Mouse (Mus musculus) heart, embryonic 14.5 days (tissue): ENCODE measurements around the gene Grip1. TPM values are rescaled to one million over a fixed set of nuclear protein-coding genes. Genes with fewer than 3 reads are reported as not detected.

Experiments used
- ATAC-seq: fragments of 200-750 bp; cut with Nextera tagmentation; 2 replicates; pipeline ENCODE4 v1.8.0; 2017; ENCODE audit warnings: low read depth, moderate TSS enrichment; ENCODE audit not compliant: insufficient number of reproducible peaks, insufficient read depth, low FRiP score
- H3K27ac ChIP-seq, 2 experiments: fragments of 200-500 bp in 1 of 2; fragments of 300-500 bp in 1 of 2; sonication (generic) in 1 of 2; replicated peaks in 1 of 2; 2 replicates each; pipeline ENCODE4 v1.5.1; 2012 to 2014; ENCODE audit warnings: low read depth in 2 of 2, low read length in 2 of 2, control low read depth in 1 of 2, mild to moderate bottlenecking in 1 of 2, mixed read lengths in 1 of 2; ENCODE audit not compliant: control insufficient read depth in 1 of 2, insufficient read depth in 1 of 2
- H3K27me3 ChIP-seq: fragments of 300-500 bp; sonication (generic); 2 replicates; pipeline ENCODE4 v1.6.1; 2014; ENCODE audit warnings: mild to moderate bottlenecking, low read length, control low read depth; ENCODE audit not compliant: control insufficient read depth, insufficient read depth
- H3K36me3 ChIP-seq: fragments of 300-500 bp; sonication (generic); 2 replicates; pipeline ENCODE4 v1.6.1; 2014; ENCODE audit warnings: mild to moderate bottlenecking, control low read depth, low read length, mixed read lengths; ENCODE audit not compliant: control insufficient read depth, insufficient read depth
- H3K4me1 ChIP-seq, 2 experiments: fragments of 200-500 bp in 1 of 2; fragments of 300-500 bp in 1 of 2; sonication (generic) in 1 of 2; 2 replicates each; pipeline ENCODE4 v1.6.1; 2012 to 2014; ENCODE audit warnings: low read length in 2 of 2, control low read depth in 1 of 2, mixed read lengths in 1 of 2; ENCODE audit not compliant: control insufficient read depth in 2 of 2, insufficient read depth in 2 of 2
- H3K4me2 ChIP-seq: fragments of 300-500 bp; sonication (generic); 2 replicates; pipeline ENCODE4 v1.6.1; 2014; ENCODE audit warnings: mild to moderate bottlenecking, low read length
- H3K4me3 ChIP-seq, 2 experiments: fragments of 200-500 bp in 1 of 2; fragments of 300-500 bp in 1 of 2; sonication (generic) in 1 of 2; 2 replicates each; pipeline ENCODE4 v1.5.1; 2012 to 2014; ENCODE audit warnings: low read length in 2 of 2, mild to moderate bottlenecking in 2 of 2, control low read depth in 1 of 2, low read depth in 1 of 2, moderate library complexity in 1 of 2; ENCODE audit not compliant: control insufficient read depth in 1 of 2, insufficient read depth in 1 of 2
- H3K9ac ChIP-seq: fragments of 300-500 bp; sonication (generic); 2 replicates; pipeline ENCODE4 v1.6.1; 2014; ENCODE audit warnings: mild to moderate bottlenecking, low read length
- H3K9me3 ChIP-seq: fragments of 300-500 bp; sonication (generic); 2 replicates; pipeline ENCODE4 v1.6.1; 2016; ENCODE audit warnings: low read length, control low read depth; ENCODE audit not compliant: control insufficient read depth
- WGBS: fragments of 180-500 bp; shearing (Covaris S2); extraction: QIAGEN DNeasy Blood & Tissue Kit; methylation state at CpG from one replicate; pipeline ENCODE4 v1.1.7; 2014; 5-methylcytosine and 5-hydroxymethylcytosine counted together
- polyA plus RNA-seq: library from polyadenylated mRNA; unstranded; fragments of >200 nt; fragmentation: Nextera tagmentation; extraction: Ambion mirVana; gene quantifications from 2 replicates; pipeline ENCODE4 v1.2.1, GENCODE M21; 2014

Gene Grip1
- polyA plus RNA-seq, 1 experiment from 2014 or later = 2.9 TPM

GRCm38 (mm10) chr10:119541655-119542054 is 88.0 kb downstream of the Grip1 start:
- no peak overlapping the region for H3K9ac ChIP-seq
- WGBS = 80% methylated on average over 4 of the region's 4 CpGs

GRCm38 (mm10) chr10:119543771-119544170 is 90.1 kb downstream of the Grip1 start:
- H3K27ac ChIP-seq = no peak overlapping the region
- peaks cover 0 to 1% of the 10 kb centered on the region in 2 experiments; a peak in 2 of 4 replicates for H3K4me1 ChIP-seq
- no peak overlapping the region for H3K4me3 ChIP-seq
- no peaks in the 10 kb centered on the region for H3K9me3 ChIP-seq
- no peak overlapping the region for H3K4me2 ChIP-seq
- no peaks in the 10 kb centered on the region for H3K36me3 ChIP-seq
- ATAC-seq = no peak
- H3K9ac ChIP-seq = no peak overlapping the region
- no peaks in the 10 kb centered on the region for H3K27me3 ChIP-seq
- WGBS = 80% methylated on average over 7 of the region's 7 CpGs

More at GRCm38 (mm10) chr10:119541655-119542054, 88.0 kb downstream of the Grip1 start:
- Histone ChIP-seq H3K27me3 (no peaks in the 10 kb centered on the region), H3K36me3 (no peaks in the 10 kb centered on the region), H3K4me1 (no peaks in the 10 kb centered on the region), H3K9me3 (no peaks in the 10 kb centered on the region), H3K4me3 (no peak overlapping the region), H3K4me2 (no peak overlapping the region), H3K27ac (no peak overlapping the region)
- ATAC-seq = no peak

GRCm38 (mm10) chr10:119544743-119545142 is 91.1 kb downstream of the Grip1 start:
- Histone ChIP-seq H3K4me2 (no peak overlapping the region), H3K4me3 (no peak overlapping the region), H3K9me3 (no peaks in the 10 kb centered on the region), H3K27me3 (no peaks in the 10 kb centered on the region), H3K9ac (no peak overlapping the region), H3K36me3 (no peaks in the 10 kb centered on the region), H3K27ac (no peak overlapping the region), H3K4me1 (peaks cover 3 to 8% of the 10 kb centered on the region in 2 experiments)
- no peak for ATAC-seq
- WGBS = 64% methylated on average over 9 of the region's 9 CpGs

- Histone ChIP-seq H3K4me2 (no peak overlapping the region), H3K27me3 (no peaks in the 10 kb centered on the region), H3K9me3 (no peaks in the 10 kb centered on the region), H3K4me3 (no peak overlapping the region), H3K4me1 (peaks cover 3 to 9% of the 10 kb centered on the region in 2 experiments), H3K9ac (no peak overlapping the region), H3K36me3 (no peaks in the 10 kb centered on the region), H3K27ac (no peak overlapping the region)
- ATAC-seq = no peak
- 63% methylated on average over 5 of the region's 5 CpGs for WGBS
These were observed 94.2 kb downstream of the Grip1 start for GRCm38 (mm10) chr10:119547875-119548274.

- Histone ChIP-seq H3K36me3 (no peaks in the 10 kb centered on the region), H3K27ac (no peak overlapping the region), H3K9ac (no peak overlapping the region), H3K4me3 (no peak overlapping the region), H3K4me2 (no peak overlapping the region), H3K27me3 (no peaks in the 10 kb centered on the region), H3K4me1 (peaks cover 3 to 9% of the 10 kb centered on the region in 2 experiments), H3K9me3 (no peaks in the 10 kb centered on the region)
- WGBS = 77% methylated on average over 10 of the region's 10 CpGs
- ATAC-seq = no peak
These were observed 95.1 kb downstream of the Grip1 start for GRCm38 (mm10) chr10:119548774-119549173.

DNA sequence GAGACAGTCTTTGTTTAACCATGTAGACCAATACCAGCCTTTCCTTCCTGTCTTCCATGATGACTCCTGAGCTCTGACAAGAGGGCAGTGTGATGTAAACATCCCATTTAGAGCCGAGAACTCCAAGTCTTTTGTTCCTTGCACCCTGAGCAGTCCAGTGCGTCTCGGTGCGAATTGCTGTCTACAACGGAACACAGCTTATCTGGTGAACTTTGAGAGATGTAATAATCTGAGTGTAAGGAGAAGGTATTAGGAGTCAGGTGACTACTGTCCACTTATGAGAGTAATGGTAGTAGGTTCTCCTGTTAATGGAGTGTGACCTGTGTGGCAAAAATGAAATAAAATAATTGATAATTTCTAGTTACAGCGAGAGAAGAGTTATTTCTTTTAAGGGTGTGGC is 97.0 kb downstream of the Grip1 start:
- WGBS = 65% methylated on average over 6 of the region's 6 CpGs

DNA sequence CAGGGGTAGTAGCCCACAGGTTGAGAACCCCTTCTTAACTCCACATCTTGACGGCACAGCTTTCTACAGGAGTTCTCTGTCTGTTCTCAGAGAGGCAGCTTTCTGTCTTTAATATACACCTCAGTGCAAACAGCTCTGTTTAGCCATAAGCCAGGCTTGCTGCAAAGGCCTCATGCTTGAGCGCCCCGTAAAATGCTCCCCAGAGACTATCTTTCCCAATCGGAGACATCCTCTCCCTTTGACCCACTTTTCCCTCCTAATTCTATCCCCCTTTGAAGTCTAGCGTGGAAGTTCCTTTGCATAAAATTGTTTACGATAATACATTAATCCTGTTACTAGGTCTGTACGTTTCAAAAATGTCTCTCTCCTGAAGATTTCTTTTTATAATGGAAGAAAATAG is 102.7 kb downstream of the Grip1 start:
- H3K27me3 ChIP-seq = no peaks in the 10 kb centered on the region
- ATAC-seq = no peak
- no peaks in the 10 kb centered on the region for H3K36me3 ChIP-seq
- H3K27ac ChIP-seq = no peak overlapping the region
- no peak overlapping the region for H3K9ac ChIP-seq
- WGBS = 86% methylated on average over 7 of the region's 7 CpGs
- no peak overlapping the region for H3K4me2 ChIP-seq
- no peaks in the 10 kb centered on the region for H3K9me3 ChIP-seq
- no peak overlapping the region for H3K4me3 ChIP-seq
- H3K4me1 ChIP-seq = no peaks in the 10 kb centered on the region

More for the DNA sequence above, 97.0 kb downstream of the Grip1 start:
- no peak overlapping the region for H3K4me3 ChIP-seq
- no peak overlapping the region for H3K27ac ChIP-seq
- no peaks in the 10 kb centered on the region for H3K36me3 ChIP-seq
- peaks cover 3 to 9% of the 10 kb centered on the region in 2 experiments for H3K4me1 ChIP-seq
- H3K9ac ChIP-seq = no peak overlapping the region
- no peaks in the 10 kb centered on the region for H3K9me3 ChIP-seq
- H3K4me2 ChIP-seq = no peak overlapping the region
- no peak for ATAC-seq
- no peaks in the 10 kb centered on the region for H3K27me3 ChIP-seq

GRCm38 (mm10) chr10:119558432-119558831 is 104.8 kb downstream of the Grip1 start:
- H3K27me3 ChIP-seq = no peaks in the 10 kb centered on the region
- no peak overlapping the region for H3K4me3 ChIP-seq
- H3K36me3 ChIP-seq = no peaks in the 10 kb centered on the region
- WGBS = 91% methylated on average over 7 of the region's 7 CpGs
- no peak for ATAC-seq
- no peak overlapping the region for H3K27ac ChIP-seq
- no peak overlapping the region for H3K4me2 ChIP-seq
- H3K9ac ChIP-seq = no peak overlapping the region
- no peaks in the 10 kb centered on the region for H3K9me3 ChIP-seq
- no peaks in the 10 kb centered on the region for H3K4me1 ChIP-seq
